Mouse (Mus musculus): ENCODE results near the gene Mmp13.
"Not testable (repeated sequence)": the region's sequence is repeated elsewhere in the genome, so short reads cannot be mapped to it uniquely, and the experiment has no call there.

Gene Mmp13

DNA sequence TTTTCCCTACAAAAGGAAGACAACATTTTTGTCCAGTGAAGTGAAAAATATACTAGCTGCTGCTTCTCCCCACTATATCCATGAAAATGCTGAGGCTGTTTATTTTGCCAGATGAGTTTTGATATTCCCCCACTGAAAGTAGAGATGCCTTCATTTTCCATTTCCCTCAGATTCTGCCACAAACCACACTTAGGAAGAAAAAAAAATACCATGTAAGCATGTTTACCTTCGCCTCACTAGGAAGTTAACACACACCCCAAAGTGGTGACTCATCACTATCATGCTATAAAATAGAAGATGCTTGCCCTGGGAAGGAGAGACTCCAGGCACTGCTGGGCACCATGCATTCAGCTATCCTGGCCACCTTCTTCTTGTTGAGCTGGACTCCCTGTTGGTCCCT, at the start of gene Mmp13:
Gene Mmp13, plus strand, starts transcription at position 301 of the 400 bp plus-strand sequence.
- DNase-seq (ENCODE audit: inconsistent ontology term): no peak

DNA sequence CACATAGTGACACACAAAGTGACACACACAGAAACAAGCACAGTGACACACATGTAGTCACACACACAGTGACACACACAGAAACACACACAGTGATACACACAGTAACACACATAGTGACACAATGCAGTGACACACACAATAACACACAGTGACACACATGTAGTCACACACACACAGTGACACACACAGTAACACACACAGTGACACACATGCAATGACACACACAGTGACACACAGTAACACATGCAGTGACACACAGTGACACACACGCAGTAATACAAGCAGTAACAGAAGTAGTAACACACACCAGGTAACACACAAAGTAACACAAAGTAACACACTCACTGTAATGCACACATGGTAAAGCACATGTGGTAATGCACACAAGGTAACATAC, 33.7 kb upstream of the Mmp13 start:
- DNase-seq (ENCODE audit: inconsistent ontology term): no peak

GRCm38 (mm10) chr9:7239967-7240366, 32.3 kb upstream of the Mmp13 start:
- DNase-seq (ENCODE audit: inconsistent ontology term): no peak

DNA sequence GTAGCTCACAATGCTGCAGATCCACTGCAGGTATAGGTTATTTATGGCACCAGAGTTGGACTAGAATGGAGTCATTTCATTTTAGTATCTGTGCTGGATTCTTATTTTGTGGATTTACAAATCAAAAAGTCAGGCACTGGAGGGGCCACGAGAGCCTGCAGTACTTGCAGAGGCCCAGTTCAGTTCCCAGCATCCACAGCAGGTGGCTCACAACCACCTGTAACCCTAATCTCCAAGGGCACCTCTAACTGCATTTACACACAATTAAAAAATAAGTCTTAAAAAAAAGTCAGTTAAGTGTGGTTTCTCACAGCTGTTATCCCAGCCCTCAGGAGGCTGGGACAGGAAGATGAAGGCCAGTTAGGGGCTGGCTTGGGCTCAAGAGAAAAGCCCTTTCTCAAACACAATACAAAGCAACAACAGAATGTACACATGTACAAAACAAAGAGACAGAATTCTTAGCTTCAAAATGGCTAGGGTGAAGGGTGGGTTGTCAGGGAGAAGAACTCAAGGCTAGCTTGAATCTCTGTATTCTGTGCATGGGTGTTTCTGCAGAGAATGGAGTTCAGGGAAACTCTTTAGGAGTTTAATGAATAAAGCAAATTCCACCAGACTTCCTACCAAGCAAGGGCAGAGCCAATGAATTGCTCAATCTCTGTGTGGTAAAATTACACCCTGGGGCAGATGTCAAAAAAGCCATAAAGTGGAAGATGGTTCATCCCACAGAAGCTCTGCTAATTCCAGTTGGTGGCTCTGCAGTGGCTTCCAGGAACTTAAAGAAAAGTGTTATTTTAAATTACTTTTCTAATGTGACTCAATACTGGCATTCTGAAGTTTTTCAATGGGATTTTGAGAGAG, 19.3 kb upstream of the Mmp13 start:
- DNase-seq (ENCODE audit: inconsistent ontology term): peak; percentile 24

DNA sequence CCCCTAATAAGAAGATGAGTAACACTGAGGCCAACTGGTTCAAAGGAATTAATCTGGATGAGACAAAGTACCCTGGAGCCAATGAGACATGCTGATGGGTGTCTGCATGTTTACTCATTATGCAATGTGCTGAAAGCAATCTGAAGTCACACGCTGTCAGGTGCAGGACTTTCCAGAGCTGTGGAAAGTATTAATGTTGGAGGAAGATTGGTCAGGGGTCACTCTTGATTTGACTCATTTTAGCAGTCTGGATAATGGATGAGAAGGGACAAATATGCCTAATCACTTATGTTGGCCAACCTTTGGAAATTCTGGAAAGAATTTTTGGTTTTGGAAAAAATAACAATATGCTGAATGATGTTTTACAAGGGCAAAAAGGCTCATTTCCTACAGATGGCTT, 10.6 kb upstream of the Mmp13 start:
- peak; percentile 53 for DNase-seq (ENCODE audit: inconsistent ontology term)

- no peak for DNase-seq (ENCODE audit: inconsistent ontology term)
These were observed 2.2 kb upstream of the Mmp13 start for GRCm38 (mm10) chr9:7270071-7270470.

DNA sequence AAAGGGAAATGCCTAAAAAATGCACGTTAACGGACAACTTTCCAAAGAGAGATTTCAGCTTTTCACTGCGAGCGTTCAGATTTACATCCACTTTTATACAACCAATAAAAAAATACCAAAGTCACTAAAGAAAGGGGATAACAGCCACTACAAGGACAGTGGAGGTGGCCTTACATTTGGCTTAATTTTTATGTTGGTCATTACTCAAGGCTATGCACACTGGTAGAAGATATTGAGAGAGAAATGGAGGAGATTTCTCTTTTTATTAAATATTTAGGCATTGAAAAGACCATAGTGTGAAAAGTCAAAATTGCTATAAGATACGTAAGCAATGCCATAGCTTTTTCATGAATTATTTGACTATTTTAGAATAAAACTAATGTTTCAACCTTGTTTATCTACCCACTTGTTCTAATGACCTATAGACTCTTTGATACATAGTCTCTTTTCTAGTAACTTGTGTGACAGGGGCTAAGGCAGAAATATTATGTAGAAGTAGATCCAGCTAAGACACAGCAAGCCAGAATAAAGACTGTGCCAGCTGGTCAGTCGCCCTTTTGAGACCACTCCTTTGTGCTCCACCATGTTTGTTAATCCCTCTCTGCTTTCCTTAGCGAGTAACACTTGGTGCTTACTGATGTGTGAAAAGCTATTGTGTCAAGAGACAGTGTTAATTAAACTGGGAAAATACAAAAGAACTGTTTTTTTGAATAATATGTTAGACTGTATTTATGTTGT, 10.4 kb downstream of the Mmp13 start:
- DNase-seq (ENCODE audit: inconsistent ontology term): no peak

DNA sequence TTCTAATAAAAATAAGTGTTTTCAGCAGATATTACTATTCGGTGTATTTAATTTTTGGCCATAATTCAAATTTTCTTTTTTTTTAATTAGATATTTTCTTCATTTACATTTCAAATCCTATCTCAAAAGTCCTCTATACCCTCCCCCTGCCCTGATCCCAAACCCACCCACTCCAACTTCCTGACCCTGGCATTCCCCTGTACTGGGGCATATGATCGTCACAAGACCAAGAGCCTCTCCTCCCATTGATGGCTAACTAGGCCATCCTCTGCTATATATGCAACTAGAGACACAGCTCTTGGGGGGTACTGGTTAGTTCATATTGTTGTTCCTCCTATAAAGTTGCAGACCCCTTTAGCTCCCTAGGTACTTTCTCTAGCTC, 11.0 kb downstream of the Mmp13 start:
- DNase-seq (ENCODE audit: inconsistent ontology term): not testable (repeated sequence)

DNA sequence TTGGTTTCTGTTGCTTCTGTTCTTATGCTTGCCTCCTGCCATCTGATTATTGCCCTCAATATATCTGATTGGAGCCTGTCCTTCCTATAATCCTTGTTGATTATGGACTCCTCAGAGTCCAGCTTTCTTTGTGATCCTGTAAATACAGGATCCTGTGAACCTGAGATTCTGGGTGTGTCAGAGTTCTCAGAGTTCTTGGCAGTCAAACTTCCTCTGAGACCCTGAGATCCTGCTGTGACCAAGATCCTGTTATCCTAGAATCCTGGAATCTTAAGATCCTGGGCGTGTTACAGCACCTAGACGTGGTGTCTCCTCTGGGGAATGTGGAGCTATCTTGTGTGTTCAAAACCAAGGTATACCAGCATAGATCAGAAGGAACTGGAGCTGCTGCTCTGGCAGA, 17.2 kb downstream of the Mmp13 start:
- no peak for DNase-seq (ENCODE audit: inconsistent ontology term)

- no peak for DNase-seq (ENCODE audit: inconsistent ontology term)
These were observed 17.6 kb downstream of the Mmp13 start for GRCm38 (mm10) chr9:7289901-7290300.

DNA sequence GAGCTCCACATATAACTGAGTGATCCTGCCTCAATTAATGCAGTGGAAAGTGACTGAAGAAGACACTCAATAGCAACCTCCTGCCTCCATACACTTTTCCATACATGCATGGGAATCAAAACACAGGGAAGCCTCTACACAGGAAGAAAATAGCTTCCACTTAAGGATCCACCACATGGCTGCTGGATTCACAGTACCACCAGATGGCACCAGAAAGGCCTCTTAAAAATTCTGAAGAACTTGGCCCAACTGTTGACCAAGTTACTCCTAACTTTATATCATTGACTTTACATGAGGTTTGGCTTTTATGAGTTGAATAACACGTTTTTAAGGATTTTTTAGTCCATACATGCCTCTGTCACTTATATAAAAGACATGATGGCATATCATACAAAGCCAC, 19.8 kb downstream of the Mmp13 start:
- no peak for DNase-seq (ENCODE audit: inconsistent ontology term)

DNA sequence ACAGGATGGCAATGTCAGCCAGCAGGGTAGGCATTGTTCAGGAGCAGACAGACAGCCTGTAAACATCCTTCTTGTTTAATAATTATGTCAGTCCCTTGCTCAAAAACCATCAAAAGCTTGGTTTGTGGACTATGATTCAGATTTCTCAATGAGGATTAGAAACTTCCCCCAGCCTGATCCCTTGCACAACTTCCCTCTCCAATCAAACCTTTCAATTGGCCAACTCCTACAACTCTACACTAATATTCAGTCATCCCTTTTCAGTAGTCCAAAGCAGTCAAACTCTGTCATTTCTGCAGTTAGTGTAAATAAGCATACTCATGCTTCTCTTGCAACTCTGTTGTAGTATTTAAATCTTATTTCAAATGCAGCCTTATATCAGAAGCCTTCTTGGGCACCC, 59.5 kb downstream of the Mmp13 start:
- peak; percentile 22 for DNase-seq (ENCODE audit: inconsistent ontology term)
